Comparison of ENCODE assay signal across 8 mouse cellular contexts in genomic region chr10:108162297-108163020, GRCm38 (mm10). TPM values are rescaled to one million over a fixed set of nuclear protein-coding genes. Genes with fewer than 3 reads are reported as not detected.
A peak's percentile ranks its signal among the peaks of the same experiment; 100 is the strongest.
DNase-seq lines count a peak whose midpoint lies in the region; ATAC-seq lines count a peak whose summit lies in the region.

No protein-coding gene starts in this region.

- H3K27ac ChIP-seq in embryonic facial prominence, embryonic 13.5 days = peak overlapping the region; percentile 98
- peak overlapping the region; percentile 97 for H3K27ac ChIP-seq in limb, embryonic 11.5 days (replicated peaks; ENCODE audit: low read depth, low read length)
- H3K27ac ChIP-seq in midbrain, embryonic 12.5 days (replicated peaks) = peak overlapping the region; percentile 99

- H3K9ac ChIP-seq in embryonic facial prominence, embryonic 13.5 days = peak overlapping the region; percentile 99
- H3K9ac ChIP-seq in limb, embryonic 11.5 days (ENCODE audit: low read length) = peak overlapping the region; percentile 99
- H3K9ac ChIP-seq in midbrain, embryonic 12.5 days (replicated peaks) = peak overlapping the region; percentile 99

- peak; percentile 97 for DNase-seq in heart, adult 11 months
- DNase-seq in heart, postnatal 36 days = no peak
- peak; percentile 60 for DNase-seq in Muller cell, postnatal 12 days (ENCODE audit: inconsistent ontology term)
- peak; percentile 61 to 72 for DNase-seq in heart, postnatal 14 days
- peak; percentile 61 for DNase-seq in limb, embryonic 11.5 days (ENCODE audit: low spot score)
- DNase-seq in testis, postnatal 14 days (ENCODE audit: low spot score) = peak; percentile 72

- H3K36me3 ChIP-seq in embryonic facial prominence, embryonic 13.5 days = no peaks in the 10 kb centered on the region
- H3K36me3 ChIP-seq in limb, embryonic 11.5 days (ENCODE audit: control insufficient read depth, insufficient read depth, low read length) = no peaks in the 10 kb centered on the region
- H3K36me3 ChIP-seq in midbrain, embryonic 12.5 days = no peaks in the 10 kb centered on the region

- H3K4me2 ChIP-seq in embryonic facial prominence, embryonic 13.5 days = peak overlapping the region; percentile 70
- H3K4me2 ChIP-seq in limb, embryonic 11.5 days (ENCODE audit: low read depth, severe bottlenecking) = peak overlapping the region; percentile 74
- peak overlapping the region; percentile 73 for H3K4me2 ChIP-seq in midbrain, embryonic 12.5 days (replicated peaks)

- under 1% methylated on average over 71 of the region's 79 CpGs for WGBS in embryonic facial prominence, embryonic 13.5 days
- under 1% methylated on average over 59 of the region's 79 CpGs for WGBS in limb, embryonic 11.5 days
- WGBS in midbrain, embryonic 12.5 days = under 1% methylated on average over 66 of the region's 79 CpGs

- peak overlapping the region; percentile 99 for H3K4me3 ChIP-seq in embryonic facial prominence, embryonic 13.5 days
- peak overlapping the region; percentile 99 for H3K4me3 ChIP-seq in limb, embryonic 11.5 days (ENCODE audit: low read depth, low read length)
- H3K4me3 ChIP-seq in midbrain, embryonic 12.5 days = peak overlapping the region; percentile 99

- no peaks in the 10 kb centered on the region for H3K9me3 ChIP-seq in embryonic facial prominence, embryonic 13.5 days
- no peaks in the 10 kb centered on the region for H3K9me3 ChIP-seq in limb, embryonic 11.5 days (ENCODE audit: control insufficient read depth, low read length)
- no peaks in the 10 kb centered on the region for H3K9me3 ChIP-seq in midbrain, embryonic 12.5 days

- H3K4me1 ChIP-seq in embryonic facial prominence, embryonic 13.5 days = peaks cover 20% of the 10 kb centered on the region
- H3K4me1 ChIP-seq in limb, embryonic 11.5 days (ENCODE audit: control insufficient read depth, insufficient read depth, low read length) = no peaks in the 10 kb centered on the region
- H3K4me1 ChIP-seq in midbrain, embryonic 12.5 days = peaks cover 21% of the 10 kb centered on the region

- intact Hi-C loops in heart, postnatal 36 days (cut with DNase I) = loop anchor here (2.0 to 10.0 kb wide), 4 partner anchors 75 to 282 kb away; no protein-coding TSS in a partner anchor
- intact Hi-C loops in heart, postnatal 14 days (cut with DNase I) = loop anchor here (2.0 to 5.0 kb wide), 4 partner anchors 30 to 232 kb away; no protein-coding TSS in a partner anchor

- peak; percentile 28 for ATAC-seq in embryonic facial prominence, embryonic 13.5 days (ENCODE audit: insufficient number of reproducible peaks, insufficient read depth, low FRiP score, low TSS enrichment, low read depth)
- peak; percentile 77 for ATAC-seq in limb, embryonic 11.5 days (ENCODE audit: insufficient number of reproducible peaks, low FRiP score, low TSS enrichment, low read depth)
- ATAC-seq in midbrain, embryonic 12.5 days (ENCODE audit: low FRiP score, low read depth) = peak; percentile 70

- no peaks in the 10 kb centered on the region for H3K27me3 ChIP-seq in embryonic facial prominence, embryonic 13.5 days
- no peaks in the 10 kb centered on the region for H3K27me3 ChIP-seq in limb, embryonic 11.5 days (ENCODE audit: control insufficient read depth, insufficient read depth, low read length)
- H3K27me3 ChIP-seq in midbrain, embryonic 12.5 days = no peaks in the 10 kb centered on the region

RNA-seq across cellular contexts. Expression of gene Ppp1r12a, which starts 0.5 kb away (rescaled TPM):
- total RNA-seq in heart, postnatal 36 days (2021) = 10 to 100 TPM; 55.4 to 61.8 TPM
- 86.3 and 98.6 TPM in 2 replicates for polyA plus RNA-seq in embryonic facial prominence, embryonic 13.5 days (2015; fragmentation: Nextera tagmentation; extraction: Ambion mirVana)
- total RNA-seq in heart, postnatal 14 days (2021) = 10 to 100 TPM; 76.8 to 81.2 TPM
- 75.1 and 79.0 TPM in 2 replicates for polyA plus RNA-seq in limb, embryonic 11.5 days (2014; fragmentation: Nextera tagmentation; extraction: Ambion mirVana)
- 83.4 and 90.9 TPM in 2 replicates for polyA plus RNA-seq in midbrain, embryonic 12.5 days (2016; fragmentation: Nextera tagmentation; extraction: Ambion mirVana)

Comparison
In these comparisons a context has a peak if more than half of its experiments do, and no peak if none do; other contexts are left out.
1. DNase-seq: peak in heart, adult 11 months (single experiment), Muller cell, postnatal 12 days (single experiment), heart, postnatal 14 days (2 of 2), limb, embryonic 11.5 days (single experiment) and testis, postnatal 14 days (single experiment); none in heart, postnatal 36 days (0 of 2).
2. Peak in every context shown above with its lines, with median percentiles within 50 percentile points of each other: ATAC-seq, H3K27ac ChIP-seq, H3K4me2 ChIP-seq, H3K4me3 ChIP-seq and H3K9ac ChIP-seq.